Mouse (Mus musculus): Measurements from ENCODE around the gene Adam12.
A peak's percentile ranks its signal among the peaks of the same experiment; 100 is the strongest.

Gene Adam12

GRCm38 (mm10) chr7:134231378-134232346 lies at the start of gene Adam12:
Adam12 (minus strand) TSS chr7:134232146.
- no peak for DNase-seq (ENCODE audit: low read depth, low spot score)

DNA sequence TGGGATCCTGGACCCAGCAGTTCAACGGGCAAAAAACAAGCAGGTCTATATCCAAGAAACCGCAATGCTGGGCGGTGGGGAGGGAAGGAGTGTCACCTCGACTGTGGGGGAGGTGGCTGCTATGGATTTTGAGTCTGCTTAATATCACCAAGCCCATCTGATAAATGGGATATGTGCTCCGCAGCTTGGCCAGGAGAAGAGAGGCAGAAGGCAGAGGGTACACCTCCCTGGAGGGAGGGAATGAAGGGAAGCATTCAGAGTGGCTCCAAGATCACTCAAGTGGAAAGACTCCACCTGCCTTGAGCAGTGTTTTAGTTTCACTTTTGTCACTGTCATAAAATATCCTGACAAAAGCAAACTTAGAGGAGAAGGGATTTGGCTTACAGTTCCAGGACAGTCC lies 41.0 kb upstream of the Adam12 start:
- DNase-seq (ENCODE audit: low read depth, low spot score) = no peak

DNA sequence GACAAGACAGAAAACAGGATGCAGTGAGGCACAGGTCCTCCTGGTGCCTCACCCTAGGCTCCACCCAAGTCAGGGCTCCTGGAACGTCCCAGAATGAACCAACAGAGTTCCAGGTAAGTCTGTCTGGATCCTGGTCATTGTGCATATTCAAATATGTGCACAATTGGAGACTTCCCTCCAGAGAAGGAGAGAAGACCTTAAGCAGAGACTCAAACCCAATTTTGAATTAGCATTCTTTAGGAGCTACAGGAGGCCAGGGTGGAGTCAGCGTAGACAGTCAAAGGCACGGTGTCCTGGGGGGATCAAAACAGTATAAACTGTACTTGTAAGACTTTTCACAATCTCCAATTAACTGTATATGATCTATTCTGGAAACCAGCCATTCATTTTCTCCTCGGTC lies 40.5 kb upstream of the Adam12 start:
- DNase-seq (ENCODE audit: low read depth, low spot score) = no peak

GRCm38 (mm10) chr7:134265783-134266182 lies 33.8 kb upstream of the Adam12 start:
- DNase-seq (ENCODE audit: low read depth, low spot score) = no peak

DNA sequence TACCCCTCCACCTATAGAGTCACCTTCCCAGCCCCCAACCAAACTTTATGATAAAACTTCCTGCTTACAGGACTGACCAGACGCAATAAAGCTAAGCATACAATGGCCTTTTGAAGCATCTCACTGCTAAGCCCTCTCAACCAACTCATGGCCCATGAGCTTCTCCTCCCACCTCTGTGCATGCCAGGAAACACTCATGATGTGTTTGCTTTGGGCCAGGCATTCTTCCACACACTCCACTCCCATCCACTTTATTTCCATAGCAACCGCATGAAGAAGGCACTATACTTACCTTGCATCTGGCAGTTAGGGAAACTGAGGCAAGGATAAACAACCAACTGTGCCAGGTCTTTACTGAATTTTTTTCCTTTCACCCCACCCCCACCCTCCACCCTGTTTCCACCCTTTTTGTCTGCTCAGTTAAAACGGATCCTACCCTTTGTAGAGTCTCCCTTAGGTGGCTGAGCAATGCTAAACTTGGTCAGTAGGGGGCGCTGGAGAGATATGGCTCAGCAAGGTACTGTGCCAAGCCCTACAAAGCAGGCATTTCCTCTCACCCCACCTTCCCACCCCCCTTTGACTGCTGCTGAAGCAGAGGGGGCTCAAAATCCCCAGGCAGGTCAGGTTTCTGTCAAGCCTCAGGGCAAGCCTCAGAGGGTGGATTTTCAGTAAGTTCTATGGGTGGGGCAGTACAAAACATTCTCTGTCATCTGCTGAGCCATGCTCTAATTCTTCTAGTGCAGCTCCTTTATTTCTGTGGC lies 31.4 kb upstream of the Adam12 start:
- DNase-seq (ENCODE audit: low read depth, low spot score) = peak; percentile 31

GRCm38 (mm10) chr7:134261003-134261701 lies 29.2 kb upstream of the Adam12 start:
- DNase-seq (ENCODE audit: low read depth, low spot score) = no peak

- no peak for DNase-seq (ENCODE audit: low read depth, low spot score)
Observed at GRCm38 (mm10) chr7:134250273-134250870, 18.4 kb upstream of the Adam12 start.

GRCm38 (mm10) chr7:134248041-134248440 lies 16.1 kb upstream of the Adam12 start:
- no peak for DNase-seq (ENCODE audit: low read depth, low spot score)

- DNase-seq (ENCODE audit: low read depth, low spot score) = no peak
Observed at GRCm38 (mm10) chr7:134246624-134247023, 14.7 kb upstream of the Adam12 start.

DNA sequence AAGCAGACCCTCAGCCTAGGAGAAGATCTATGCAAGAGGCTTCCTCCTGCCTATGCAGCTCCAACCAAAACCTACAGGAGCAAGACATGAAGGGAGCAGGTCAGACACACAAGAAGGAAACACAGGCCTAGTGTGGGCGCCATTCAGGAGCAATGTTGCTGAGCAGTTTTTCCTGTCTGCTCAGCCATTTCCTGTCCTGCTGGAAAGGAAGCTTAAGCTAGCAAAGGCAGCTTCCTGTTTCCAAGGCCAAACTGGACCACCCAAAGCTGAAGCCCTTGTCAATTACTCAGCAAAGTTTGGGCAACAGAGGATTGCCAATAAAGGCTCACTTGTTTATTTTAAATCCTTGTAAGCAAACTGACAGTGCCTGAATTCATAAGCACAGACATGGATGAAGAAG lies 10.8 kb upstream of the Adam12 start:
- no peak for DNase-seq (ENCODE audit: low read depth, low spot score)

- DNase-seq (ENCODE audit: low read depth, low spot score) = no peak
Observed at GRCm38 (mm10) chr7:134241212-134241611, 9.3 kb upstream of the Adam12 start.

- no peak for DNase-seq (ENCODE audit: low read depth, low spot score)
Observed at GRCm38 (mm10) chr7:134240579-134240978, 8.6 kb upstream of the Adam12 start.

GRCm38 (mm10) chr7:134238863-134239262 lies 6.9 kb upstream of the Adam12 start:
- no peak for DNase-seq (ENCODE audit: low read depth, low spot score)

GRCm38 (mm10) chr7:134237356-134237755 lies 5.4 kb upstream of the Adam12 start:
- DNase-seq (ENCODE audit: low read depth, low spot score) = no peak

DNA sequence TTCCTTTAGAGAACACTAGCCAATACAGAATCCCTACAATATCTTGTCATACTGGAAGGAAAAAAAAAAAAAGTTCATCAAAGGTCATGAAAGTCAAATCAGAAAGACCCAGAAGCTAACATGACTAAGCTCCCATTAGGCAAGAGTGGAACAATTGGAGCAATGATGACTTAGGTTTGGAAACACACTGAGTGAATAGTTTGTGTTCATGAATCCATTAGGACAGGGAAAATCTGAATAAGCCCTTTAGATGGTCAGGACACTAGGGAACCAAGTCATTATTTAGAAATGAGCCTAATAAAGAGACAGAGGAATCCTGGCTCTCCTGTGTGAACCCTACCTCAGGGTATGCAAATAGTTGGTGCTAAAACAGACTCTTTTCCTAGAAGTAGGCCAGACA lies 4.8 kb upstream of the Adam12 start:
- no peak for DNase-seq (ENCODE audit: low read depth, low spot score)

- no peak for DNase-seq (ENCODE audit: low read depth, low spot score)
Observed at GRCm38 (mm10) chr7:134235552-134235951, 3.6 kb upstream of the Adam12 start.

- no peak for DNase-seq (ENCODE audit: low read depth, low spot score)
Observed at GRCm38 (mm10) chr7:134230708-134231107, 1.2 kb downstream of the Adam12 start.

GRCm38 (mm10) chr7:134229899-134230298 lies 2.0 kb downstream of the Adam12 start:
- DNase-seq (ENCODE audit: low read depth, low spot score) = no peak

GRCm38 (mm10) chr7:134227773-134228455 lies 4.0 kb downstream of the Adam12 start:
- no peak for DNase-seq (ENCODE audit: low read depth, low spot score)

GRCm38 (mm10) chr7:134227101-134227500 lies 4.8 kb downstream of the Adam12 start:
- no peak for DNase-seq (ENCODE audit: low read depth, low spot score)

- no peak for DNase-seq (ENCODE audit: low read depth, low spot score)
Observed at GRCm38 (mm10) chr7:134226231-134226630, 5.7 kb downstream of the Adam12 start.

Data from retina, postnatal 7 days (tissue).